Mouse (Mus musculus) neutrophil, adult 5-6 weeks (primary cell): ENCODE measurements around the gene Rab3il1. TPM values are rescaled to one million over a fixed set of nuclear protein-coding genes. Genes with fewer than 3 reads are reported as not detected.

Experiments used
- ATAC-seq: fragments of 151-379, 151-347 bp; 2 replicates; pipeline ENCODE4 v1.8.0; 2017; ENCODE audit warnings: mild to moderate bottlenecking, moderate TSS enrichment; ENCODE audit not compliant: insufficient number of reproducible peaks, poor library complexity, low FRiP score, severe bottlenecking; ENCODE audit errors: extremely low read depth
- total RNA-seq: library from RNA; stranded (forward); fragments of 200-1000 nt; gene quantifications from 2 replicates; pipeline ENCODE4 v1.2.3, GENCODE M21; 2017

Rab3il1 gene
- total RNA-seq, 1 experiment from 2014 or later, result not detected

DNA sequence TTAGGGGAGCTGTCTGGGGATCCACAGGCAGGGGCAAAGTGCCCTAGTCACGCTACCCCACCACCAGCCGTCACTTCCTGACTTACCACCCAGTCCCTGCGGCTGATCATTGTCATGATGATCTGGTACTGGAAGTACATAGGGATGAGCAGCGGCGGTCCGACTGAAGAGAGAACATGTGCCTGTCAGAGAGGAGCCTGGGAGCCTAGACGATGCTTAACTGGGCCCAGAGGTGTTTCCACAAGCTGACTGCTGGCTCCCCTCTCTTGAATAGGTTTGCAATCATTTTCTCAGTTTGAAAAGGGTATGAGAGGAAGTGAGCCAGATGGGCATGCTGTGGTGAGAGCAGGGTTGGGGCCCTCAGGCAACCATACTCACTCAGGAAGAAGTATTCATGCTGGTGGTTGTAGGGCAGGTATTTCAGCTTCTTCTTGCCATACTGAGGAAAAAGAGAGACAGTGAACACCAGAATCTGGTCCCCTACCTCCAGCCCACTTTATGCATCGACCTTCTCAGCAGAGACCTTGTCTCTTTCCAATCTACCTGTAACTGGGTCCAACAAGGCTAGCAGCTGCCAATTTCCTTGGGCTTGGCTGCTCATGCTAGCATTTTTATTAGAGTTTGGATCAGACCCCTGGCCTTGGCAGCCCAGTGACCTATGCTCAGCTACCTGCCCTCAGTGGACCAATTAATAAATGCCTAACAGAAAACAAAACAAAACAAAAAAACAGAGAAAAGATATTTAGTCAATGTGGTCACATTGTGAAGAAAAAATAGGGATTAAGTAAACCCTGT is 68.9 kb downstream of the Rab3il1 start:
- ATAC-seq, result no peak

DNA sequence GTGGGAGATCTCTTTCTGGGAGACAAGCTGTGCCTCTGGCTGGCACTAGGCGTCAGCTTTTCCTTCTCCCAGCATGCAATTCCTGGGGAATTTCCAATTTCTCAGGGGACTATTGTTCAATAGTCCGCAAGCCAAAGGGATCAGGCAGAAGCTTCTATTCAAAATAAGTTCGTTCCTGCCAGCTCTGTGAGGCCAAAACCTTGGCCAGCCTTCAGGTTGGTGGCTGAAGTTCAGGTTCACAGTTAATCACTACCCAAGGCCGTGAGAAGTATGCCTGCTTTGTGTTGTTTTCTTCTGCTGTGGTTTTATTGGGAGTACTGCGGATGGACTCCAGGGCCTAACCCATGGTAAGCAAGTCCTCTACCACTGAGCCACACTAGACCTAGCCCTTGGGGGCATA is 69.7 kb downstream of the Rab3il1 start:
- ATAC-seq, result no peak

- ATAC-seq, result no peak
Measured at GRCm38 (mm10) chr19:10071892-10072291, 70.4 kb downstream of the Rab3il1 start.

- ATAC-seq, result no peak
Measured at GRCm38 (mm10) chr19:10073145-10073544, 71.7 kb downstream of the Rab3il1 start.

- no peak for ATAC-seq
Measured at GRCm38 (mm10) chr19:10078392-10078791, 76.9 kb downstream of the Rab3il1 start.

DNA sequence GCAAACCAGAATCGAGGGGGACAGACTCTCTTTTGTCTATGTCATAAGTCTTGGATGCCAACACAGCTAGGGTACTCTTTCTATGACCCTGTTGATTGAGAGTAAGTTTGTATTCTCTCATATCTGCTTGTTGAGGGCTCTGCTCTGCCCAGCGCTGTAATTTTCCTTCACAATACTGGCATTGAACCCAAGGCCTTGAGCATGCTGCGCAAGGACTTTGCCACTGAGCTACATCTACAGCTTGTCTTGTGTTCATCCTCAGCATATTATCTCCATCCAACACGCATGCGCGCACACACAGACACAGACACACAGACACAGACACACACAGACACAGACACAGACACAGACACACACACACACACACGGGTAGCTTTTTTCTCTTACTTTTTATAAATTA is 78.9 kb downstream of the Rab3il1 start:
- no peak for ATAC-seq

DNA sequence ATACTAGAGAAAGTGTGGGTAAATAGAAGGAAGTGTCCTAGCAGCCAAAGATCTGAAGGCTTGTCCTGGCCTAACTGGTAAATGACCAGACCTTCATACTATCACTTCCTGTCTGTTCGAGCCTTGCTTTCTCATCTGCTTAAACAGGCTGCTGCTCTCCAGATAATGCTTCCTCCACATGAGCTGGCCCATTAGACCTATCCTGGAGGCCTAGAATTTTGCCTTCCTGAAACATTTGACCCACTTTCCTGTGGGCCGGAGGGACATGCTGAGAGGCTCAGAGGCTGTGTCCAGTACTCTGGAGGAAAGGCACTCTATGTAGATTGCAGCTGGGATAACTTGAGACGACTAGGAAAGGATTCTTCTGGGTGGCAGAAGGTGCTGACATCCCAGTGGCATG is 80.6 kb downstream of the Rab3il1 start:
- ATAC-seq, result no peak

- ATAC-seq, result no peak
Measured at GRCm38 (mm10) chr19:10085454-10085853, 84.0 kb downstream of the Rab3il1 start.

DNA sequence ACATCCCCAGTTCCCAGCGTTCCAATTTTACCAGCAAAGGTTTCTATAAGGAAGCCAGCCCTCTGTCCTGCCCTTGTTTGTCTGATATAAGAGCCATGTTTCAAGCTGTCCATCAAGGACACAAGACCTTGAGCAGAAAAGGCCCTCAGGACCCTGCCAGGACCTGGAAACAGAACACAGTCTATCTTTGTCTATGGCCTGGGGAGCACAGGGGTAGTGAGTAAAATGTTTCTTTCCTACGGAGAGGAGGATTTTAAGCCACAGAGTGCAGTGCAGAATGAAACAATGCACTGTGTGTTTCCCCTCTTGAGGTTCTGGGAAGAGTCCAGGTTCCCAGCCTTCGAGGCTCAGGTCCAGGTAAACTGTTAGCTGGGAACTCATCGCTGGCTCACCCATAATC is 85.5 kb downstream of the Rab3il1 start:
- ATAC-seq, result no peak

Other genes with a start within 250 kb of the Rab3il1 start
- not detected in 2 replicates for gene Scgb2a2, start 154.1 kb upstream of the Rab3il1 start, total RNA-seq
- gene Incenp, start 102.1 kb upstream of the Rab3il1 start, total RNA-seq, result 15.4 and 20.4 TPM in 2 replicates
- gene Fth1, start 21.1 kb upstream of the Rab3il1 start, total RNA-seq, result 1,498 and 1,634 TPM in 2 replicates
- gene Best1, start within 50 bp of the Rab3il1 start, total RNA-seq, result 0.23 TPM in 1 of 2 replicates, not detected in the other
- gene Fads3, start 39.9 kb downstream of the Rab3il1 start, total RNA-seq, result not detected in 2 replicates
- gene Fads2, start 100.1 kb downstream of the Rab3il1 start, total RNA-seq, result 0.35 TPM in 1 of 2 replicates, not detected in the other
- 0.23 and 3.2 TPM in 2 replicates for gene Fads1, start 181.2 kb downstream of the Rab3il1 start, total RNA-seq
- gene Tmem258, start 202.3 kb downstream of the Rab3il1 start, total RNA-seq, result 57.5 and 74.8 TPM in 2 replicates
- 17.2 and 18.9 TPM in 2 replicates for gene Fen1, start 202.5 kb downstream of the Rab3il1 start, total RNA-seq
- 0.12 TPM in 1 of 2 replicates, not detected in the other for gene Myrf, start 239.1 kb downstream of the Rab3il1 start, total RNA-seq